Mouse (Mus musculus) hindbrain, embryonic 11.5 days (tissue): ENCODE data around the gene Got1. TPM values are rescaled to one million over a fixed set of nuclear protein-coding genes. Genes with fewer than 3 reads are reported as not detected.

Experiments
- ATAC-seq: fragments of 200-750 bp; cut with Nextera tagmentation; 2 replicates; pipeline ENCODE4 v1.8.0; 2017; ENCODE audit warnings: mild to moderate bottlenecking, moderate TSS enrichment, moderate library complexity; ENCODE audit not compliant: low FRiP score
- DNase-seq: peaks from one replicate; pipeline ENCODE4 v3.0.0-alpha.2; 2015; ENCODE audit warnings: low spot score
- H3K27ac ChIP-seq: fragments of 300-500 bp; sonication (generic); 2 replicates; pipeline ENCODE4 v1.5.1; 2014; ENCODE audit warnings: mild to moderate bottlenecking, low read depth, low read length
- H3K27me3 ChIP-seq: fragments of 300-500 bp; sonication (generic); 2 replicates; pipeline ENCODE4 v1.6.1; 2014; ENCODE audit warnings: mild to moderate bottlenecking, low read length, moderate library complexity, mixed read lengths; ENCODE audit not compliant: control insufficient read depth, insufficient read depth
- H3K36me3 ChIP-seq: fragments of 300-500 bp; sonication (generic); 2 replicates; pipeline ENCODE4 v1.6.1; 2014; ENCODE audit warnings: mild to moderate bottlenecking, low read length, moderate library complexity, mixed read lengths; ENCODE audit not compliant: control insufficient read depth, insufficient read depth
- H3K4me1 ChIP-seq: fragments of 300-500 bp; sonication (generic); replicated peaks from 2 replicates; pipeline ENCODE4 v1.6.1; 2014; ENCODE audit warnings: low read length, mixed read lengths; ENCODE audit not compliant: control insufficient read depth, insufficient read depth
- H3K4me2 ChIP-seq: fragments of 300-500 bp; sonication (generic); replicated peaks from 2 replicates; pipeline ENCODE4 v1.6.1; 2014; ENCODE audit warnings: mild to moderate bottlenecking, low read depth, low read length
- H3K4me3 ChIP-seq: fragments of 300-500 bp; sonication (generic); 2 replicates; pipeline ENCODE4 v1.5.1; 2014; ENCODE audit warnings: low read depth, low read length
- H3K9ac ChIP-seq: fragments of 300-500 bp; sonication (generic); 2 replicates; pipeline ENCODE4 v1.6.1; 2014; ENCODE audit warnings: low read depth, low read length
- H3K9me3 ChIP-seq: fragments of 300-500 bp; sonication (generic); 2 replicates; pipeline ENCODE4 v1.6.1; 2016; ENCODE audit warnings: low read length; ENCODE audit not compliant: control insufficient read depth
- WGBS: fragments of 180-500 bp; shearing (Covaris S2); extraction: QIAGEN DNeasy Blood & Tissue Kit; methylation state at CpG from one replicate; pipeline ENCODE4 v1.1.7; 2014; 5-methylcytosine and 5-hydroxymethylcytosine counted together
- polyA plus RNA-seq: library from polyadenylated mRNA; unstranded; fragments of >200 nt; fragmentation: Nextera tagmentation; extraction: Ambion mirVana; gene quantifications from 2 replicates; pipeline ENCODE4 v1.2.1, GENCODE M21; 2014

The Got1 gene
- polyA plus RNA-seq, 1 experiment from 2014 or later = 51.0 TPM

- no peak for ATAC-seq
- Histone ChIP-seq H3K27ac (no peak overlapping the region), H3K4me1 (no peaks in the 10 kb centered on the region), H3K36me3 (no peaks in the 10 kb centered on the region), H3K4me2 (no peak overlapping the region), H3K9ac (no peak overlapping the region), H3K27me3 (no peaks in the 10 kb centered on the region), H3K9me3 (no peaks in the 10 kb centered on the region), H3K4me3 (no peak overlapping the region)
- no peak for DNase-seq
- WGBS = 84% methylated on average over 12 of the region's 12 CpGs
Measured at GRCm38 (mm10) chr19:43467927-43468685, 56.3 kb downstream of the Got1 start.

GRCm38 (mm10) chr19:43465601-43466255 lies 58.7 kb downstream of the Got1 start:
- Histone ChIP-seq H3K27ac (no peak overlapping the region), H3K4me3 (no peak overlapping the region), H3K4me1 (no peaks in the 10 kb centered on the region), H3K9me3 (no peaks in the 10 kb centered on the region), H3K27me3 (no peaks in the 10 kb centered on the region), H3K9ac (no peak overlapping the region), H3K4me2 (no peak overlapping the region), H3K36me3 (no peaks in the 10 kb centered on the region)
- DNase-seq (no peak), ATAC-seq (no peak)
- WGBS = 94% methylated on average over 14 of the region's 14 CpGs

DNA sequence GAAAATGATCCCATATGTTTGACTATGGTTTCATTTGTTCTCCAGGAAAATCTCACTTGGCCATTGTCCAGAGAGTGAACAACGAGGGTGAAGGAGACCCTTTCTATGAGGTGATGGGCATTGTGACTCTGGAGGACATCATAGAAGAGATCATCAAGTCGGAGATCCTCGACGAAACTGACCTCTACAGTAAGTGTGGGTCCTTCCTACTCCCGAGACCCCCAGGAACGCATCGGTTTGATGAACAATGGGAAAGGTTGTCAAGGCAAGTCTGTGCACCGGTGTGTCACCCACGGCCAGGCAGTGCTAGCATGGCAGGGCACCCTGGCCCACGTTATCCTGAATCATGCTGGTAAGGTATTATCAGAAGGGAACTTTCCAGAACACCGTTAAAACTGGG lies 59.3 kb downstream of the Got1 start:
- no peak overlapping the region for H3K4me2 ChIP-seq
- ATAC-seq = no peak
- no peak for DNase-seq
- WGBS = 93% methylated on average over 11 of the region's 11 CpGs
- no peaks in the 10 kb centered on the region for H3K27me3 ChIP-seq
- H3K9ac ChIP-seq = no peak overlapping the region
- no peak overlapping the region for H3K4me3 ChIP-seq
- H3K36me3 ChIP-seq = no peaks in the 10 kb centered on the region
- no peaks in the 10 kb centered on the region for H3K9me3 ChIP-seq
- H3K27ac ChIP-seq = no peak overlapping the region
- no peaks in the 10 kb centered on the region for H3K4me1 ChIP-seq

DNA sequence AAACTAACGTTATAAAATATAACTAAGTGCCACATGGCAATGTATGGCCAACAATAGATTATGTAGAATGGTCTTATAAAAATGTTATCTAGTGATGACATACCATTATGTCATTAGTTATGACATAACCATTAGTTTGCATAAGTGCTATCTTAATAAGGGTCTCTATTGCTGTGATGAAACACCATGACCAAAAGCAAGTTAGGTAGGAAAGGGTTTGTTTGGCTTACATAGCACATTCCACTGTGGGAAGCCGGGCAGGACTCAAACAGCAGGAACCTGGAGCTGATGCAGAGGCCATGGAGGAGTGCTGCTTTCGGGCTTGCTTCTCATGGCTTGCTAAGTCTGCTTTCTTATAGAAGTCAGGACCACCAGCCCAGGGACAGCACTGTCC lies 60.1 kb downstream of the Got1 start:
- no peak overlapping the region for H3K27ac ChIP-seq
- 90% methylated on average over 3 of the region's 3 CpGs for WGBS
- H3K4me3 ChIP-seq = no peak overlapping the region
- H3K9ac ChIP-seq = no peak overlapping the region
- ATAC-seq = no peak
- H3K27me3 ChIP-seq = no peaks in the 10 kb centered on the region
- no peaks in the 10 kb centered on the region for H3K9me3 ChIP-seq
- no peak overlapping the region for H3K4me2 ChIP-seq
- no peaks in the 10 kb centered on the region for H3K4me1 ChIP-seq
- no peaks in the 10 kb centered on the region for H3K36me3 ChIP-seq
- no peak for DNase-seq

DNA sequence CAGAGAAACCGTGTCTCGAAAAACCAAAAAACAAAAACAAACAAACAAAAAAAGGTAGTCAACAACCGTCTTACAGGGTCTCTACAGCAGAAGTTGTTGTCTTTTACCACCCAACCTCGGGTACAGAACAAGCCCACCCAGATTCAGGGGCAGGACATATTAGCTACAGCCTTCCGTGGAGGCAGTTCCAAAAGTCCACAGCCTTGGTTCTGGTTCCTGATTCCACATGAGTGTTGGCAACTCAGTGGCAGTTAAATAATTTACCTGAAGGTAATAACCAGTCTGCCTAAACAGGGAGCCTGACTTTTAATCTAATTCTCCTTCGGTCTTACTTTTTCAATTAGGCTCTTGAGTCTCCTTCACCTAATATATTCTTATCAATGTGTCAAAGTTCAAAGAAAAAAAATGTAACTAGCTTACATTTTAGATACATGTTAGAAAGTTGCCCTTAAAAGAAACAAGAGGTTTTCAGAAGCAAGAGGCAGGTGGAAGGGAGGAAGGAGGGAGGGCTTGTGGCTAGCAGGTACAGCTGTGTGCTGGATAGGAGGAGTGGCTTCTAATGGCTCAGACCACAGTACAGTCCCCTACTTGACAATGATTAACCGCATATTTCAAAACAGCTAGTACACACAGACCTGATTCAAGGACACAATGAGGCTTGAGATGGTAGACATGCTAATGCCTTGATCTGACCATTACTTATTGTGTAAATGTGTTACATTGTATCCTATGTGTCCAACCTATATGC lies 60.7 kb downstream of the Got1 start:
- Histone ChIP-seq H3K9me3 (no peaks in the 10 kb centered on the region), H3K36me3 (no peaks in the 10 kb centered on the region), H3K9ac (no peak overlapping the region), H3K27me3 (no peaks in the 10 kb centered on the region), H3K4me3 (no peak overlapping the region), H3K27ac (no peak overlapping the region), H3K4me2 (no peak overlapping the region), H3K4me1 (no peaks in the 10 kb centered on the region)
- WGBS = 90% methylated on average over 7 of the region's 7 CpGs
- DNase-seq (no peak), ATAC-seq (no peak)

DNA sequence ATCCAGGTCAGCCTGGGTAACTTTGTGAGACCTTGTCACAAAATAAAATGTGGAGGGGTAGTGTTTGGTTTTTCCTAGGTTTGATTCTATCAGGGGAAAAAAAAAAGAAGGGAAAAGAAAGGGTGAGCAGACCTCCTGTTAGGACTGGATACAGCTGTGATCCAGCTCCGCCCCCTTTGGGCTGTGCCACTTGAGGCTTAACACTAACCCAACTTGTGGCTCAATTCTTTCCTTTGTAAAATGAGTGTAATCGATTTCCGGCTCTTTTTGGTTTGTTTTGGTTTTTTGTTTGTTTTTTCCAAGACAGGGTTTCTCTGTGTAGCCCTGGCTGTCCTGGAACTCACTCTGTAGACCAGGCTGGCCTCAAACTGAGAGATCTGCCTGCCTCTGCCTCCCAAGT lies 62.3 kb downstream of the Got1 start:
- Histone ChIP-seq H3K9ac (no peak overlapping the region), H3K27me3 (no peaks in the 10 kb centered on the region), H3K4me2 (no peak overlapping the region), H3K4me1 (no peaks in the 10 kb centered on the region), H3K4me3 (no peak overlapping the region), H3K27ac (no peak overlapping the region), H3K9me3 (no peaks in the 10 kb centered on the region), H3K36me3 (no peaks in the 10 kb centered on the region)
- ATAC-seq (no peak), DNase-seq (no peak)
- 94% methylated on average over 3 of the region's 3 CpGs for WGBS

- 89% methylated on average over 12 of the region's 12 CpGs for WGBS
Measured at GRCm38 (mm10) chr19:43460481-43460880, 63.9 kb downstream of the Got1 start.

DNA sequence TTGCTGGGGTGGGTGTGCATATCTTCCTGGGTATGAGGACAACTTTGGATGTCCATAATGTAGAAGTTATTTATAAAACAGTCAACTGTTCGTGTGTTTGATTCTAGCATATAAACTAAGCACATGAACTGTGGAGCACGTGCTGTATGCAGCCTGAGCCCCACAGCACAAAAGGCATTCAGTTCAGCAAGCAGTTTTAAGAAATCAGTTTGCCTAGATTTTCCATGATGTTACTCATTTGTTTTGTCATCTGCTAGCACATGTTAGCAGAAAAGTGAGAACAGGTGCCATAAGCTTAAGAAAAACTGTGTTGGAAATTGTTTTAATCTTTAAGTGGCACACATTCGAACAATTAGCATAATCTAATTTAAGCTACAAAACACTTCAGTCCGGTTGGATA lies 64.5 kb downstream of the Got1 start:
- Histone ChIP-seq H3K27me3 (no peaks in the 10 kb centered on the region), H3K36me3 (no peaks in the 10 kb centered on the region), H3K9ac (no peak overlapping the region), H3K4me2 (no peak overlapping the region), H3K4me1 (no peaks in the 10 kb centered on the region), H3K4me3 (no peak overlapping the region), H3K9me3 (no peaks in the 10 kb centered on the region), H3K27ac (no peak overlapping the region)
- DNase-seq (no peak), ATAC-seq (no peak)
- WGBS = 78% methylated on average over 4 of the region's 4 CpGs

More at GRCm38 (mm10) chr19:43460481-43460880, 63.9 kb downstream of the Got1 start:
- H3K4me3 ChIP-seq = no peak overlapping the region
- ATAC-seq = no peak
- H3K9me3 ChIP-seq = no peaks in the 10 kb centered on the region
- no peaks in the 10 kb centered on the region for H3K27me3 ChIP-seq
- H3K4me1 ChIP-seq = no peaks in the 10 kb centered on the region
- no peak overlapping the region for H3K9ac ChIP-seq
- H3K36me3 ChIP-seq = no peaks in the 10 kb centered on the region
- no peak for DNase-seq
- no peak overlapping the region for H3K4me2 ChIP-seq
- no peak overlapping the region for H3K27ac ChIP-seq
